Comparison of ENCODE assay signal across 18 mouse cellular contexts in genomic region chr19:59646656-59647055, GRCm38 (mm10).
DNase-seq lines count a peak whose midpoint lies in the region; ATAC-seq and TF ChIP-seq lines count a peak whose summit lies in the region.
"Had no signal": no experiment of that assay in that cellular context is flagged by ENCODE, and none has a peak within 500 bp of the region (broad histone marks: within the 10 kb centered on the region; RNA-seq: fewer than 3 reads in every experiment).

No protein-coding gene starts in this region.

- H3K27me3 ChIP-seq in forebrain, embryonic 13.5 days: peaks cover 10% of the 10 kb centered on the region
- H3K27me3 ChIP-seq in forebrain, embryonic 11.5 days (ENCODE audit: control insufficient read depth, insufficient read depth, low read length): no peaks in the 10 kb centered on the region; the same call in 1 of the 2 replicates
- H3K27me3 ChIP-seq in neural tube, embryonic 13.5 days: no peaks in the 10 kb centered on the region
- H3K27me3 ChIP-seq in thymus, adult 2 months (ENCODE audit: control insufficient read depth, insufficient read depth, low read length): no peaks in the 10 kb centered on the region
- H3K27me3 ChIP-seq: embryonic facial prominence, embryonic 12.5 days had no signal

- H3K4me3 ChIP-seq in forebrain, embryonic 13.5 days: no peak overlapping the region
- no peak overlapping the region for H3K4me3 ChIP-seq in forebrain, embryonic 11.5 days (ENCODE audit: low read depth, low read length)
- no peak overlapping the region for H3K4me3 ChIP-seq in neural tube, embryonic 13.5 days
- H3K4me3 ChIP-seq in thymus, adult 2 months (ENCODE audit: control insufficient read depth, insufficient read depth, low read length): no peak overlapping the region
- H3K4me3 ChIP-seq: embryonic facial prominence, embryonic 12.5 days; erythroblast, embryonic 14.5 days had no signal

- no peaks in the 10 kb centered on the region for H3K36me3 ChIP-seq in forebrain, embryonic 13.5 days (ENCODE audit: poor library complexity, severe bottlenecking)
- H3K36me3 ChIP-seq in forebrain, embryonic 11.5 days (ENCODE audit: control insufficient read depth, insufficient read depth, low read length): no peaks in the 10 kb centered on the region
- no peaks in the 10 kb centered on the region for H3K36me3 ChIP-seq in neural tube, embryonic 13.5 days
- H3K36me3 ChIP-seq in thymus, adult 2 months (ENCODE audit: control insufficient read depth, insufficient read depth, low read length): no peaks in the 10 kb centered on the region
- H3K36me3 ChIP-seq: embryonic facial prominence, embryonic 12.5 days; G1E had no signal

- H3K9me3 ChIP-seq in forebrain, embryonic 13.5 days (replicated peaks): no peaks in the 10 kb centered on the region
- no peaks in the 10 kb centered on the region for H3K9me3 ChIP-seq in forebrain, embryonic 11.5 days (ENCODE audit: control insufficient read depth, low read length)
- no peaks in the 10 kb centered on the region for H3K9me3 ChIP-seq in neural tube, embryonic 13.5 days
- H3K9me3 ChIP-seq: embryonic facial prominence, embryonic 12.5 days; G1E had no signal

- TF ChIP-seq POLR2A in thymus, adult 2 months (IDR thresholded peaks at IDR 0.05; ENCODE audit: control insufficient read depth, extremely low read depth, insufficient read depth, low read length, poor library complexity): no peak

- peak overlapping the region; percentile 12; the same call in 1 of the 2 replicates for H3K4me2 ChIP-seq in forebrain, embryonic 13.5 days
- no peak overlapping the region for H3K4me2 ChIP-seq in forebrain, embryonic 11.5 days (ENCODE audit: low read depth, low read length, severe bottlenecking)
- no peak overlapping the region for H3K4me2 ChIP-seq in neural tube, embryonic 13.5 days
- H3K4me2 ChIP-seq: embryonic facial prominence, embryonic 12.5 days had no signal

- no peak for TF ChIP-seq CTCF in thymus, adult 2 months (IDR thresholded peaks at IDR 0.05; ENCODE audit: borderline replicate concordance, control insufficient read depth, extremely low read depth, insufficient read depth, low read length, poor library complexity)

- H3K27ac ChIP-seq in forebrain, embryonic 13.5 days: 0 out of 2 replicates have a peak overlapping the region, but pooled peaks have one; percentile 14
- H3K27ac ChIP-seq in forebrain, embryonic 11.5 days (ENCODE audit: low read depth, low read length): no peak overlapping the region
- H3K27ac ChIP-seq in neural tube, embryonic 13.5 days (replicated peaks): no peak overlapping the region
- H3K27ac ChIP-seq in thymus, adult 2 months (ENCODE audit: control insufficient read depth, insufficient read depth, low read length): no peak overlapping the region
- H3K27ac ChIP-seq: embryonic facial prominence, embryonic 12.5 days; kidney, postnatal 0 days had no signal

- ATAC-seq in forebrain, embryonic 13.5 days: peak; percentile 80
- ATAC-seq in forebrain, embryonic 11.5 days (replicated peaks; ENCODE audit: low FRiP score): no peak
- ATAC-seq in neural tube, embryonic 13.5 days (ENCODE audit: low read depth): peak; percentile 19; the same call in 1 of the 2 replicates
- no peak for ATAC-seq in megakaryocyte progenitor cell, adult 5-6 weeks (replicated peaks; ENCODE audit: poor library complexity)
- ATAC-seq: liver, postnatal 0 days had no signal

- 21% methylated on average over 7 of the region's 7 CpGs for WGBS in forebrain, embryonic 13.5 days
- 59% methylated on average over 7 of the region's 7 CpGs for WGBS in forebrain, embryonic 11.5 days
- 32% methylated on average over 7 of the region's 7 CpGs for WGBS in neural tube, embryonic 13.5 days
- WGBS in thymus, adult 2 months: 82% methylated on average over 7 of the region's 7 CpGs

- H3K4me1 ChIP-seq in forebrain, embryonic 13.5 days: peaks cover 26% of the 10 kb centered on the region
- no peaks in the 10 kb centered on the region for H3K4me1 ChIP-seq in forebrain, embryonic 11.5 days (replicated peaks; ENCODE audit: control insufficient read depth, insufficient read depth, low read length)
- peaks cover 26% of the 10 kb centered on the region for H3K4me1 ChIP-seq in neural tube, embryonic 13.5 days (replicated peaks)
- no peaks in the 10 kb centered on the region for H3K4me1 ChIP-seq in thymus, adult 2 months (replicated peaks; ENCODE audit: control insufficient read depth, insufficient read depth, low read length)
- H3K4me1 ChIP-seq: embryonic facial prominence, embryonic 12.5 days had no signal

- H3K9ac ChIP-seq in forebrain, embryonic 13.5 days: no peak overlapping the region
- no peak overlapping the region for H3K9ac ChIP-seq in forebrain, embryonic 11.5 days (ENCODE audit: low read length)
- no peak overlapping the region for H3K9ac ChIP-seq in neural tube, embryonic 13.5 days
- H3K9ac ChIP-seq: embryonic facial prominence, embryonic 12.5 days; liver, postnatal 0 days had no signal

- no peak for DNase-seq in forebrain, embryonic 11.5 days (ENCODE audit: low spot score)
- no peak for DNase-seq in neural tube, embryonic 10.5 days (ENCODE audit: extremely low spot score, low spot score)
- peak; percentile 63 for DNase-seq in forelimb bud, embryonic 11.5 days (ENCODE audit: low read depth, low spot score)
- no peak for DNase-seq in thymus, adult 2 months
- DNase-seq in thymus, postnatal 10 days (ENCODE audit: low spot score in 2 of 2): no peak
- DNase-seq: cerebellum, adult 9-10 months; gastrocnemius, postnatal 36 days; kidney, adult 18-20 months; liver; liver, postnatal 0 days; lung, postnatal 10 days had no signal

Comparison
In these comparisons a context has a peak if more than half of its experiments do, and no peak if none do; other contexts are left out.
1. ATAC-seq: peak in forebrain, embryonic 13.5 days (single experiment) and neural tube, embryonic 13.5 days (single experiment); none in forebrain, embryonic 11.5 days (single experiment) and megakaryocyte progenitor cell, adult 5-6 weeks (single experiment).